Mouse (Mus musculus) embryo, embryonic 10.5 days (tissue): ENCODE measurements around the gene Adamts6.
A peak's percentile ranks its signal among the peaks of the same experiment; 100 is the strongest.

Source experiments
- DNase-seq: peaks from one replicate; pipeline ENCODE4 v3.0.0-alpha.2; 2015; ENCODE audit warnings: low spot score

Adamts6 gene

DNA sequence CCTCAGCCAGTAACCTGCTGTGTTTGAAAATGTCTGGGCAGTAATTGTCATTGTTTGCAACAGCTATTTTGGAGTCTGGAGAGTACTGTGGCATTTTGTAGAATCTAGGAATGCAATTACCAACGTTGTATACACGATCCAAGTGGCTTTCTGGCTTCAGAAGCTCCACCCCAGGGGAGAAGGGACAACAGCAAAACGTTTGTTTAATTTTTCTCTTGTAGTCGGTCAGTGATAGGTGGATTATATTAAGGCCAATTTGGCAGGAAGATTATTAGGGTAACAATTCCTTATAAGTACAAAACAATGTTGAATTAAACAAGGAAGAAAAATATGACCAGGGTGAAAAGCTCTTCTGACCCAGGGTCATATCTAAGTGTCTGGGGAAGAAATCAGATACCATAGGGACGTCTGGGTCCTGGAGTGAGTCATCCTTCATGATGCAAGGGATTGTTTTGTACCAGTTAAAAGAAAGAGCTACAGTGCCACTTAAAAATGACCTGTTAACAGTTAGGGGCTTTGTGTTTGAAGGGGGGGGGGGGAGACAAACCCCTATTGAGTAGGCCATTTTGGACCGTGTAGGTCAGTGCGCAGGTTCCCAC, 229.2 kb downstream of the Adamts6 start:
- peak; percentile 58 for DNase-seq

DNA sequence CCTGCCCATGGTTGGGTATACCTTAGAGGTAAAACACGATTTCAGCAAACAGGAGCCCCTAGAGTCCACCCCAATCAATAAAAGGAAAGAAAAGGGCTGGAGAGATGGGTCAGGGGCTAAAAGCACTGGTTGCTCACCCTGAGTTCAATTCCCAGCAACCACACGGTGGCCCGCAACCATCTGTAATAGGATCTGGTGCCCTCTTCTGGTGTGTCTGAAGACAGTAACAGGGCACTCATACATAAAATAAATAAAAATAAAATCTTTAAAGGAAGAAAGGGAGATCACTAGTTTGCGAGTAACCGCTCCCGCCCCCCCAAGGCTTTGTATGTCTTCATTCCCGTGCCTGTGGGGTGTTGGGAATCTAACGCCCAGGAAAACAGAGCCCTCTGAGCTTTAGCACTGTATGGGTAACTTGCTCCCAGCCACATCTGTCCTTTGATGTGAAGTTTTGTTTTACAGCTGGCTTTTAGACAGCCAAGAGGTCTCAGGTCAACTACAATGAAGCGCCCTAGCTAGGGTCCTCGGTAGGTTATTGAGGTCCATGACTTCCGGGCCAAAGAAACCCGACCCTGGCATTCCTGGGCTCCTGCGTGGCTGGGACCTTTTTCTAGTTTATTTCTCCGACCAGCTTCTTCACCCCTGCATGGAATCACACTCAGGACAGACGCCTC, 230.1 kb downstream of the Adamts6 start:
- peak; percentile 76 for DNase-seq

DNA sequence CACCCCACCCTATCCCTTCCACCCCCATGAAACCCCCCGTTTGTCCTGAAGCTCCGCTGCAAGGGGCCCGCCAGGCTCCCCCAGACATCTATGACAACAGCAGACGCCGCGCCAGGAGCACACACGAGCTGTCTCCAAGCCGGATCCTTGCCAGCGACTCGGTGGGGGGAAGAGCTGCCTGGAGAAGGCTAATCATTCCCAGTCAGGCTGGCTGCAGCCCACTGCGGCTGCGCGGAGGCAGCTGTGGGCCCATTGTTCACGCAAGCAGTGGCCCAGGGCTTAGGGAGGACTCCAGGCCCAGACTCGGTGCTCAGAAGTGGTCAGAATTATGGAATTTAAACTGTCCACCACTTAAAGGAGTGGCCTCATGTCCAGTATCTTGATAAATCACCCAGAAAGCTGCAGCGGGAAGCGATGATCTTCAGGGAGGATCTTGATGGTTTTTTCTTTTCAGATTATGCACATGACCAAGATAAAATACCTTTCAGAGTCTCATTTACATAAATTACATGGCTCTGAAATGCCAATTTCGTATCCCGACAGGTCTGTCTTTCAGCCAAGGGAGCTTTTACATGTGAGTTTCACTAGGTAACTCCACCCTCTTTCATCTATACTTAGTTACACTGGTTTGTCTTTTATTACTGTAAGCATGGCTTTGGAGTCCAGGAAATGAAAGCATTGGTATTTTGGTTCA, 230.8 kb downstream of the Adamts6 start:
- peak; percentile 92 for DNase-seq

DNA sequence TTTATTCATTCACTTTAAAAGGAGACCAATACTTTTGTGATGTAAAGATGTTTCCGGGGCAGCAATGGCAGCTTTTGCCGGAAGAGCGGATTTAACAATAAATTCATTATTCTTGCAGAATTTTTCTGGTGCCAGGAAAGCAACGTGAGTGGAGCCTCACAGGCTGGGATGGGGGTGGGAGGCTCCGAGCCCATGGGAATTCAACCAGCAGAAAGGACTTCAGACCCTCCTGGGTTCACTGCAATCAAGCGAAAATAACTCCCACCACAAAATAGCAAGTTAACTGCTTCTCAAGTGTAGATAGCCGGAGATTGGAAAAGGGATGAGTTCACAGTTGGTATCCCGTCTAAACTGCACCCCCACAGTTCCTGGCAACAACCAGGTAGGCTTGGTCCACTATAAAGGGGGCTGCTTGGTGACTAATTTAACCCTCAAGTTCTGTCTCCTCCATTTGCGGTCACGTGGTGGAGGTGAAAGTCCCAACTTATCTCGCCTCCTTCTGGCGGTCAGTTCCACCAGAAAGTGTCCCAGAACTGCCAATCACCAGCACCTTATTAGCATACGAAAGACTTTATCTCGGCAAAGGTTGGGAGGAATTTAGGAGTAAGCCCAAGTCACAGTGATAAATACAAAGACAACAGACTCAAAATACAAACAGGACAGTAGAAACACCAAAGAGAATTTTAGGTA, 231.5 kb downstream of the Adamts6 start:
- peak; percentile 11 for DNase-seq

DNA sequence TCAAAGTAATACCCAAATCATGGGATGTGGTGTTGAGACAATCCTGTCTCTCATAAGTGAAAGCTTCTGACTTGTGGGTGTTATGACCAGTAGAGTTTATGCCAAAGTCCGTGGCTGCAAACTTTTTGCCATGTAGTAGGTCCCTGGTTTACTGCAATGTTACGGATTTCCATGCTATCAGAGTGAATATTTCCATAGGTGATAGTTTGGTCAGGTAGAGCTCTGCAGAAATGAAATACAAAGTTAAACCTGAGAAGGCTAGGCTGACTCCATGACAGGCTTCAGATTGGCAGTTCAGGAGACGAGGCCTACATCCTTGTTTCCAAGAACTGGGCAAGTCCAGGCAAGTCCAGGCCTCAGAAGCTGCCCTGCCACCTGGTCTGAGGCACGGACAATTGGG, 232.3 kb downstream of the Adamts6 start:
- no peak for DNase-seq

DNA sequence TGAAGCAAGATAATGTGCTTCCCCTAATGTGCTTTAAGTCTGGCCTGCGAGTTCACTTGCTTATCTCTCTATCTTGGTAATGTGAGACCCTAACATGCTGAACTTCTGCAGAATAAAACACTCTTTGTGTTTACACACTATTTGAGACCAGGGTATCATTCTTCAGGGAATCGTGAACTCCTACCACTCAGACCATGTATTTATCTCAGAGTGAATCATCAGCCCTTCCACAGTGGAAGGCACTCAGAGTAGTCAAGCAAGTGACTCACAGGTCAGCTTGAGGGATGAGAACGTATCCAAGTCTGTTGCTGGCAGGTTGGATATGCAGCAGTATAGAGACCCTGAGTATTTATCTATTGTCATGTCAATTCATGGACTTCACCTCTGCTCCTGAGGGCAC, 232.8 kb downstream of the Adamts6 start:
- DNase-seq = no peak

DNA sequence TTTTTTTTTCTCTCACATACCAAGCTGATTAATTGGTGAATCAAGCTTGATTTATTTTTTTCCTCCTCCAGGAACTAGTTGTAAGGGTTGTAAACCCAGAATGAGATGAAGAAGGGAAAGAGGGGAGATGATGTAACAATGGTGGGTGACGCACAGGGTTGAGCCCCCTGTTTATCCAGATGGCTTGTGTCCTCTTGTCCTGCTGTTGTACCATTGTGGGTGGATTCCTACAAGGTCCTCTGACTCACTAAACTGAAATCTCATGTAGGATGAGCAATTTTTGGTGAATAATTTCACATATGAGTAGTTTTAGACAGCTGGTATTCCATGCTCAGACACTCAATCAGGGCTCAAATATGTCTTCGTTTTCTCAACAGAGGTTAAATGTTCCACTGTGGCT, 233.9 kb downstream of the Adamts6 start:
- DNase-seq = no peak

DNA sequence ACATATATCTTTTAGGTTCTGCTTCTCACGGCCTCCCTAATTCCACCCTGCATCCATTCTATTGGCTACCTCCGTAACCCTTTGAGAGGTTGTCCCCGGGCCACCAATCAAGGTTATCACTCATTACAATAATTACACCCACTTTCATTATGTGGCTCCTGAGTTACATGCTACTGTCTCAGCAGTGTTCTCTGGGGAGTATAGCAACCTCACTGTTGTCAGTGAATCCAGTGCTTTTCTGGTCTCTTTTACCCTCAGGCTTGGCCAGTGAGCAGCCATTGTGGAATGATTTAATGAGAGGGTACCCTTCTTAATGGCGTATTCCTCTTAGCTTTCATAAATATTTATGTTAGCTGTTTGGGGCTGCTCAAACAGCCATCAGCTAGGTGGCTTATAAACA, 238.0 kb downstream of the Adamts6 start:
- DNase-seq = no peak

DNA sequence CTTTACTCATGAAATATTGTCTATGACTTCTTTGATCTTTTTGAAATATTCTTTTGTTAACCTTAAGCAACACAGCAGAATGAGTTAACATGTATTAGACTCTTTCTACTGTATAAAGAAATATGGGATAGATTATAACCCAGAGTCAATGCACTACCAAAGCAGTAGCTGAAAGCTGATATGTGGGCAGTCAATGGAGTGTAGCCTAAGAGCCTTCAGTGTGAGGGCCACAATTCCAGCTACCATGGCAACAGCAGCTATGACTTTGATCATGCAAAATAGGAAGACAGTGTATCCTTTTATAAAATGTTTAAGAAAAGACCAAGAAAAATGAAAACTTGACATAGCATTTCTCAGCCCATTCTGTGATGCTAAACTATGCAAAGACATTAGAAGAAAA, 241.6 kb downstream of the Adamts6 start:
- no peak for DNase-seq

DNA sequence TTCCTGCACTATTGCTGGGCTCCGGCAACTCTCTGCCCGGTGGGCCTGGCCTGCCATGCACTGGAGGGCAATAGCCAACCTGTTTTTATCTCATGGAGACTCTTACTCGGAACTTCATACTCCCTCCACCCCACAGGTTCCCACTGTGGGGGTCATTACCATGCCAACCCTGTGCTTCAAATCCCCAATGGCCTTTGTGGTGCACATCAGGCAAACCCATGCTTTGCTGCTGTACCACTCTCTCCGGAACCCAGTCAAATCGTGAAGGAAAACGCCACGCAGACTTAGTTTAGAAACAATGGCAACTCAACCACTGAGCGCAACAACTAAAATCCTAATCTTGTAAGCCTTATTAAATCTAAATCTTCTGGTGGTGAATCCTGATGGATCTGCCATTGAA, 244.2 kb downstream of the Adamts6 start:
- DNase-seq = no peak

DNA sequence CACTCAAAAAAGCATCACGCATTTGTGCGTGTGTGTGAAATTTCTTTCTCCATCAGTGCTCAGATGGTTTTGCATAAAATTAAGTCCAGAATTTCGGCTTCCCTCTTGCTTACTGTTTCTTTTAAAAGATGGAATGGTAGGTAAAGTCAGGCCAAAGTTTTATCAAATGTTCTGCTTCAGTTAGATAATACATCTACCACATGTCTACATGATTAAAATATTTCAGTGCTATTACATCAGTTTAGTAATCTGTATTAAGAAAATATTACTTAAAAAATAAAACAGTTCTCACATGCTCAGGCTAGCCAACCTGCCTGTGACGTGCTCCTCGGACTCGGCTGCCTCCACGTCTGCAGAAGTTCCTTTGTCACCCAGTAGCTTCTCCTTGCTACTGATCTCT, 245.1 kb downstream of the Adamts6 start:
- no peak for DNase-seq

DNA sequence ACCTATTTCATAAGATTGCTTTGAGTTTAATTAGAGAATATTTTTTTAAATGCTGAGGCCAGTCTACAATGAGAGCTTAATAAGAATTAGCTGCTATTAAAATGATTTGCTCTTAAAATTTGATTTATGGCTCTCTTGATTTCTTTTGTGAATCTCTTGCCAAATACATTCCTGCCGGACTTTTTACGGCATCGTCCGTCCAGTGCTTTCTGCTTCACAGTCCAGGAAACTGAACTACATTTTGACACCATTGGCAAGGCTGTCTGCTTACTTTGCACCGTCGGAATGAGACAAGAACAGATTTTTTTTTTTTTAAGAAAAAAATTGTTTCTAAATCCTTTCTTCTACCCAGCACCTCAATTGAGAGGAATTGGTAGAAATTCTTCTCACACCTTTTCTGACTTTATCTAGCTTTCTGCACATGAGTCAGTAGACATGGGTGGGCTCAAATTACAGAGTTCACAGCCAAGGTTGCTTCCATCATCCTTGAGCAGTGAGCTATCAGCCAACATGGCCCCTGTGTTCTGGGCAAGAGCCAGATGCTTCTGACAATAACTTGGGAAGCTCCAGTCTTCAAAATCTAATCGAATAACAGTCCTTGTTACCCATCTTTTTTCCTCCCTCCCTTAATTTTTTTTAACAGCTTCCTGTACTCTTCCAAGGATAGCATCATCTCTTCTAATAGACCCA, 246.3 kb downstream of the Adamts6 start:
- DNase-seq = no peak

DNA sequence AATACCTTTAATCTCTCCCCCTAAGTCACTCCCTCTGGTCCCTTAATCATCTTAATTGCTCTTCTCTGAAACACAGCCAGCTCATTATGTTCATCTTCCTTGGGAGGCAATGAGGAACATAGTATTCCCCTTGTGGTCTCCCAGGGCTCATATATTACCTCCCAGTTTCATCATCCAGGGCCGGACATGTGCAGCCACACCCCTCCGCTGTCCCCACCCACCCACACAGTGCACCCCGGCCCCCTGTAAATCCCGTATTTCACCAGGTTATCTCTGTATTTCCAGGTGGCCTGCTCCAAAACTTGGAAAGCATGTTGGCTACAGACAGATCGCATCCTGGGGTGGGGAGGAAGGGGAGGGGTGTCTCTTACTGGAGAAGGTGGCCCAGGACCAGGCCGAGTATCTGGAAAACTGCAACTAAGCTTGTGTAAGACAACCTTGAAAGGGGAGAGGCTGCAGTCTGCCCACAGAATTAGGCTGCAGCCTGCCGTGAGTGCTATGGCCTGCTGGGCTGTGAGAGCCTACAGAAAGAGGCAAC, 253.3 kb downstream of the Adamts6 start:
- peak; percentile 12 for DNase-seq

DNA sequence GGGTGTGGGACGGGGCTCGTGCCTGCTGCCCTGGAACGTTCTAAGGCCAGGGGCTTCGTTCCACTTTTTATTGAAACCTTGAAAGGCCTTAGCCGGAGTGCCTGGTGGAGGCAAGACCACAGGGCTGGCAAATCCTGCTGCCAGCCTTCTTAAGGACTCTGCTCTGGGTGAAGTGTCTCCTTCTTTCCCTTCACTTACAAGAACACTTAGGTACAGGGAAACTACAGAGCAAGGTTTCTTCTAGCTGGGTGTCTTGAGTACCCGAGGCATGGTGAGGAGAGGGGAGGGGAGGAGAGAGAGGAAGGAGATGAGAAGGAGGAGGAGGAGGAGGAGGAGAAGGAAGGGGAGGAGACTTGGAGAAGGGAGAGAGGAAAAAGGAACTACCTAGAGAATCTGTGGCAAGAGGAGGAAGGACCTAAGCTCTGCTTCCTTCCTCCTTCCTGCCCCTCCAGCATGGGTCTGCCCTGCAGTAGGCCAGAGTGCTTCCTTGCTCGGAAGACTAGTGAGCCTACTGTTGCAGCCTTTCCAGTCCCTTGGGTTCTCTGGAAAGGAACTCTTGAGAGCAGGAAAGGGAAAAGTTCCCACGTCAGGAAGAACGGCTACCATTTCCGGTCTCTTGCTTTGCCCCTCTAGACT, 254.6 kb downstream of the Adamts6 start:
- DNase-seq = no peak

DNA sequence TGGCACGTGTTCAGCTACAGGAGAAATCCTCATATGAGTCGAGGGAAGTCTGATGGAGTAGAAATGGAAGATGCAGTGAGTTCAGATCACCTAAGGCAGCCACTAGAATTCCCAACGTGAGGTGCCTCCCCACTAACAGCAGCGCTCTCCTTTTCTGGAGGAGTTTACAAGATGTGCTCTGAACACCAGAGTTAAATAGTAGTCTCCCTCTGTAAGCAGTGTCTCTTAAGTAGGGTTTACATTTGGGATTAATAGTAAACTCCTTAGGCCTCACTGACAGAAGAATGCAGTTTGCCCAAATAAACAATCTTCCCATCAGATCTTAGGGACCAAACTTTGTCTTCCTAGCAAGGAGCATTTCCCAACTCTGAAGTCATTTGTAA, 255.1 kb downstream of the Adamts6 start:
- no peak for DNase-seq
